Mouse (Mus musculus): Measurements from ENCODE around the gene Coq9. TPM values are rescaled to one million over a fixed set of nuclear protein-coding genes. Genes with fewer than 3 reads are reported as not detected.

Coq9 gene
- total and polyA plus RNA-seq, 3 experiments = 48.5 to 82.2 (median 68.8) TPM

- H3K4me1 ChIP-seq (ENCODE audit: control insufficient read depth in 1 of 2, insufficient read depth in 2 of 2) = peaks cover 9 to 28% of the 10 kb centered on the region in 2 experiments
- H3K27me3 ChIP-seq (replicated peaks) = peaks cover 9% of the 10 kb centered on the region
- no peak overlapping the region for H3K27ac ChIP-seq (ENCODE audit: insufficient read depth, low read depth)
- in situ Hi-C loops (cut with MboI; ENCODE audit: low pct_ligation_motif_present, low pct_unique_long_range_greater_than_20kb, low sequenced_read_pairs) = no loop called here
- dilution Hi-C loops (cut with MboI; ENCODE audit: extremely low pct_ligation_motif_present, extremely low pct_unique_long_range_greater_than_20kb, low sequenced_read_pairs) = no loop called here
- no peaks in the 10 kb centered on the region for H3K36me3 ChIP-seq (replicated peaks in 1 of 2; ENCODE audit: control insufficient read depth in 1 of 2, insufficient read depth in 1 of 2, low read length in 1 of 2)
- H3K4me2 ChIP-seq (ENCODE audit: insufficient read depth, low read depth, poor library complexity, severe bottlenecking) = peak overlapping the region; percentile 51
- TF ChIP-seq CHD2 (IDR thresholded peaks at IDR 0.05; ENCODE audit: low read length) (no peak), IRF4 (IDR thresholded peaks at IDR 0.05; ENCODE audit: low read depth, low read length) (0 out of 2 replicates have a peak, but pooled peaks have one; percentile 12)
- H3K9me3 ChIP-seq (replicated peaks; ENCODE audit: low read length) = no peaks in the 10 kb centered on the region
- H3K79me2 ChIP-seq (replicated peaks; ENCODE audit: control insufficient read depth, extremely low read depth, insufficient read depth, poor library complexity, severe bottlenecking) = no peaks in the 10 kb centered on the region
- H3K9ac ChIP-seq (ENCODE audit: insufficient read depth, low read depth) = no peak overlapping the region
- H3K4me3 ChIP-seq (replicated peaks in 1 of 3; ENCODE audit: low read depth in 2 of 3, low read length in 2 of 3, poor library complexity in 1 of 3) = no peak overlapping the region
- no peak for DNase-seq (ENCODE audit: extremely low read depth)
These were observed 50.4 kb downstream of the Coq9 start for GRCm38 (mm10) chr8:94888383-94889036.

DNA sequence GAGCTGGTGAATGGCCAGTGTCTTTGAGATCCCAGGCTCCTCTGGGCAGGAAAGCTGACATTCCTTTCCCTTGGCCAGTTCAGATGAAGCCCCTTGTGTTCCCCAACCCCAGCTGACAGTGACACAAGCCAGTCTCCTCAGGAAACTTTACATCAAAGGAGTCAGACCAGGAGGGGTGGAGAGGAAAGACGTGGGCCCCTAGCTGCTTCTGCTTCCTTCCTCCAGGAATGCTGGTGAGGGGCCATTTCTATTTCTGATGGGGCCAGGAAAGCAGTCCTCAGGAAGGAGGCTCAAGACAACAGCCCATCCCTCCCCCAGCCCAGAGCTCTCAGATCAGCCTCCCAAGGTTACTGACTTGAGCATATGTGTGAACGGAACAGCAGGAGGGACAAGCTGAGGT, 54.8 kb downstream of the Coq9 start:
- Histone ChIP-seq H3K4me1 (ENCODE audit: control insufficient read depth in 1 of 2, insufficient read depth in 2 of 2) (peaks cover 12 to 28% of the 10 kb centered on the region in 2 experiments), H3K4me3 (replicated peaks in 1 of 3; ENCODE audit: low read depth in 2 of 3, low read length in 2 of 3, poor library complexity in 1 of 3) (no peak overlapping the region), H3K27me3 (replicated peaks) (peaks cover 28% of the 10 kb centered on the region), H3K4me2 (ENCODE audit: insufficient read depth, low read depth, poor library complexity, severe bottlenecking) (no peak overlapping the region), H3K9ac (ENCODE audit: insufficient read depth, low read depth) (no peak overlapping the region), H3K79me2 (replicated peaks; ENCODE audit: control insufficient read depth, extremely low read depth, insufficient read depth, poor library complexity, severe bottlenecking) (no peaks in the 10 kb centered on the region), H3K27ac (ENCODE audit: insufficient read depth, low read depth) (no peak overlapping the region), H3K9me3 (replicated peaks; ENCODE audit: low read length) (no peaks in the 10 kb centered on the region), H3K36me3 (replicated peaks in 1 of 2; ENCODE audit: control insufficient read depth in 1 of 2, insufficient read depth in 1 of 2, low read length in 1 of 2) (no peaks in the 10 kb centered on the region)
- dilution Hi-C loops (cut with MboI; ENCODE audit: extremely low pct_ligation_motif_present, extremely low pct_unique_long_range_greater_than_20kb, low sequenced_read_pairs) = no loop called here
- no peak for DNase-seq (ENCODE audit: extremely low read depth)
- TF ChIP-seq NRF1 (IDR thresholded peaks at IDR 0.05; ENCODE audit: low read depth, low read length) (no peak), BHLHE40 (IDR thresholded peaks at IDR 0.05; ENCODE audit: low read depth, low read length) (no peak), SIN3A (IDR thresholded peaks at IDR 0.05; ENCODE audit: low read length) (no peak), IRF4 (IDR thresholded peaks at IDR 0.05; ENCODE audit: low read depth, low read length) (no peak), CHD2 (IDR thresholded peaks at IDR 0.05; ENCODE audit: low read length) (no peak), MAFK (IDR thresholded peaks at IDR 0.05; ENCODE audit: insufficient replicate concordance, low read length) (no peak), JUN (IDR thresholded peaks at IDR 0.05; ENCODE audit: insufficient read depth, low read depth, low read length) (no peak), MEF2A (IDR thresholded peaks at IDR 0.05; ENCODE audit: borderline replicate concordance, low read depth, low read length) (no peak)
- in situ Hi-C loops (cut with MboI; ENCODE audit: low pct_ligation_motif_present, low pct_unique_long_range_greater_than_20kb, low sequenced_read_pairs) = no loop called here

- Histone ChIP-seq H3K9ac (ENCODE audit: insufficient read depth, low read depth) (no peak overlapping the region), H3K27ac (ENCODE audit: insufficient read depth, low read depth) (no peak overlapping the region), H3K4me2 (ENCODE audit: insufficient read depth, low read depth, poor library complexity, severe bottlenecking) (no peak overlapping the region), H3K79me2 (replicated peaks; ENCODE audit: control insufficient read depth, extremely low read depth, insufficient read depth, poor library complexity, severe bottlenecking) (no peaks in the 10 kb centered on the region), H3K4me1 (ENCODE audit: control insufficient read depth in 1 of 2, insufficient read depth in 2 of 2) (peaks cover 8 to 17% of the 10 kb centered on the region in 2 experiments), H3K36me3 (replicated peaks in 1 of 2; ENCODE audit: control insufficient read depth in 1 of 2, insufficient read depth in 1 of 2, low read length in 1 of 2) (peaks cover 0 to 5% of the 10 kb centered on the region in 2 experiments), H3K27me3 (replicated peaks) (peaks cover 23% of the 10 kb centered on the region), H3K4me3 (replicated peaks in 1 of 3; ENCODE audit: low read depth in 2 of 3, low read length in 2 of 3, poor library complexity in 1 of 3) (no peak overlapping the region), H3K9me3 (replicated peaks; ENCODE audit: low read length) (no peaks in the 10 kb centered on the region)
- in situ Hi-C loops (cut with MboI; ENCODE audit: low pct_ligation_motif_present, low pct_unique_long_range_greater_than_20kb, low sequenced_read_pairs) (no loop called here), dilution Hi-C loops (cut with MboI; ENCODE audit: extremely low pct_ligation_motif_present, extremely low pct_unique_long_range_greater_than_20kb, low sequenced_read_pairs) (no loop called here)
- no peak for DNase-seq (ENCODE audit: extremely low read depth)
- TF ChIP-seq TBP (conservative IDR thresholded peaks at IDR 0.05; ENCODE audit: low read depth, low read length) (no peak), EP300 (IDR thresholded peaks at IDR 0.05; ENCODE audit: low read length) (no peak), MAX (IDR thresholded peaks at IDR 0.05; ENCODE audit: low read length) (no peak), ZKSCAN1 (IDR thresholded peaks at IDR 0.05; ENCODE audit: borderline replicate concordance, low read depth, low read length) (no peak), MAFK (IDR thresholded peaks at IDR 0.05; ENCODE audit: insufficient replicate concordance, low read length) (no peak), BHLHE40 (IDR thresholded peaks at IDR 0.05; ENCODE audit: low read depth, low read length) (no peak), ZNF384 (IDR thresholded peaks at IDR 0.05; ENCODE audit: low read depth, low read length) (no peak), GABPA (IDR thresholded peaks at IDR 0.05; ENCODE audit: insufficient replicate concordance, low read depth, low read length) (no peak), TCF12 (IDR thresholded peaks at IDR 0.05; ENCODE audit: low read depth, low read length) (no peak), CHD1 (IDR thresholded peaks at IDR 0.05; ENCODE audit: low read depth, low read length) (no peak), UBTF (IDR thresholded peaks at IDR 0.05; ENCODE audit: low read depth, low read length) (no peak), USF2 (conservative IDR thresholded peaks at IDR 0.05; ENCODE audit: low read depth, low read length) (no peak), ETS1 (conservative IDR thresholded peaks at IDR 0.05; ENCODE audit: low read depth, low read length) (no peak), MXI1 (IDR thresholded peaks at IDR 0.05; ENCODE audit: low read depth, low read length) (no peak), ELF1 (IDR thresholded peaks at IDR 0.05; ENCODE audit: low read depth, low read length) (no peak), NELFE (IDR thresholded peaks at IDR 0.05; ENCODE audit: low read depth, low read length) (no peak), MAZ (IDR thresholded peaks at IDR 0.05; ENCODE audit: low read depth, low read length) (no peak), MYC (IDR thresholded peaks at IDR 0.05; ENCODE audit: low read depth, low read length) (no peak), JUND (conservative IDR thresholded peaks at IDR 0.05; ENCODE audit: low read depth, low read length) (no peak)
These were observed 61.1 kb downstream of the Coq9 start for GRCm38 (mm10) chr8:94899262-94899661.

Data from CH12.LX (cell line).